Mouse (Mus musculus) small intestine, adult 2 months (tissue): ENCODE data around the gene Tekt4.

ENCODE experiments used
- CTCF ChIP-seq: fragments of 200-500 bp; IDR thresholded peaks from 2 replicates; pipeline ENCODE4 v1.5.1; 2012; ENCODE audit warnings: low read depth, mild to moderate bottlenecking, control low read depth, inconsistent platforms, low read length, moderate library complexity, mixed read lengths; ENCODE audit not compliant: insufficient replicate concordance, insufficient read length; ENCODE audit errors: extremely low read depth
- POLR2A ChIP-seq: fragments of 200-500 bp; IDR thresholded peaks from 2 replicates; pipeline ENCODE4 v1.6.1; 2012; ENCODE audit warnings: low read depth, mild to moderate bottlenecking, control low read depth, inconsistent platforms, low read length, moderate library complexity

DNA sequence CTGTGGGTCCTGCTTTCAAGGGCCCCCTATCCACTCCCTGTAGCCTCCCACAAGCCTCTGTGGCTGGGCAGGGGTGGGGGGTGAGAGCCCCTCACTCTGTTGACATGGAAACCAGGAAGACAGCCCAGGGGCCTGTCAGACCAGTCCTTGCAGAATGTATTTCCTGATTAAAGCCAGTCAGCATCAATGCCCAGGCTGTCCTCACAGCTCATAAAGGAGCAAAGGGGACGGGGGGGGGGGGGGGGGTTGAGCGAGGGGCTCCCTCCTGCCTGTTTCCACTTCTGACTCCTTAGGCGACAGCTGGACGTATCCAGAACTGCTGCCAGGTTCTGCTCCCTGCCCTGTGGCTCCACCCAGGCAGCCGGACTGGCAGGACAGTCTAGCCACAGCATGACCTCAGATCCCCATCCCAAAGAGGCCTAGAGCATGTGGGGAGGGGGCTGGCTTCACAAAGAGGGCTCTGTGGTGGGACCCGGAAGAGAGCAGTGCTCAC is 38.9 kb upstream of the Tekt4 start:
- no peak for TF ChIP-seq CTCF
- no peak for TF ChIP-seq POLR2A
